Mouse (Mus musculus): ENCODE results near the gene Synrg.
A peak's percentile ranks its signal among the peaks of the same experiment; 100 is the strongest.

The Synrg gene

GRCm38 (mm10) chr11:83981338-83981737 is 17.1 kb downstream of the Synrg start:
- no peak for DNase-seq (ENCODE audit: low read depth, low spot score)

GRCm38 (mm10) chr11:83991701-83992100 is 27.5 kb downstream of the Synrg start:
- DNase-seq (ENCODE audit: low read depth, low spot score): no peak

GRCm38 (mm10) chr11:83993428-83993827 is 29.2 kb downstream of the Synrg start:
- DNase-seq (ENCODE audit: low read depth, low spot score): no peak

- DNase-seq (ENCODE audit: low read depth, low spot score): no peak
Measured at GRCm38 (mm10) chr11:83994481-83994880, 30.3 kb downstream of the Synrg start.

GRCm38 (mm10) chr11:83995535-83995950 is 31.3 kb downstream of the Synrg start:
- DNase-seq (ENCODE audit: low read depth, low spot score): no peak

GRCm38 (mm10) chr11:83997171-83997868 is 33.1 kb downstream of the Synrg start:
- DNase-seq (ENCODE audit: low read depth, low spot score): no peak

GRCm38 (mm10) chr11:83998993-83999392 is 34.8 kb downstream of the Synrg start:
- no peak for DNase-seq (ENCODE audit: low read depth, low spot score)

GRCm38 (mm10) chr11:83999411-83999915 is 35.2 kb downstream of the Synrg start:
- DNase-seq (ENCODE audit: low read depth, low spot score): no peak

- DNase-seq (ENCODE audit: low read depth, low spot score): no peak
Measured at GRCm38 (mm10) chr11:84001257-84001656, 37.0 kb downstream of the Synrg start.

- no peak for DNase-seq (ENCODE audit: low read depth, low spot score)
Measured at GRCm38 (mm10) chr11:84003986-84004385, 39.8 kb downstream of the Synrg start.

GRCm38 (mm10) chr11:84009001-84009400 is 44.8 kb downstream of the Synrg start:
- DNase-seq (ENCODE audit: low read depth, low spot score): no peak

- DNase-seq (ENCODE audit: low read depth, low spot score): no peak
Measured at GRCm38 (mm10) chr11:84010411-84010810, 46.2 kb downstream of the Synrg start.

GRCm38 (mm10) chr11:84011050-84011449 is 46.8 kb downstream of the Synrg start:
- no peak for DNase-seq (ENCODE audit: low read depth, low spot score)

- no peak for DNase-seq (ENCODE audit: low read depth, low spot score)
Measured at GRCm38 (mm10) chr11:84011576-84011975, 47.3 kb downstream of the Synrg start.

- DNase-seq (ENCODE audit: low read depth, low spot score): no peak
Measured at GRCm38 (mm10) chr11:84013105-84013504, 48.9 kb downstream of the Synrg start.

GRCm38 (mm10) chr11:84016147-84016809 is 52.0 kb downstream of the Synrg start:
- DNase-seq (ENCODE audit: low read depth, low spot score): peak; percentile 16

GRCm38 (mm10) chr11:84016810-84017508 is 52.7 kb downstream of the Synrg start:
- DNase-seq (ENCODE audit: low read depth, low spot score): no peak

- DNase-seq (ENCODE audit: low read depth, low spot score): no peak
Measured at GRCm38 (mm10) chr11:84027231-84027630, 63.0 kb downstream of the Synrg start.

GRCm38 (mm10) chr11:84028271-84029028 is 64.2 kb downstream of the Synrg start:
- no peak for DNase-seq (ENCODE audit: low read depth, low spot score)

- peak; percentile 57 for DNase-seq (ENCODE audit: low read depth, low spot score)
Measured at GRCm38 (mm10) chr11:84031971-84032370, 67.7 kb downstream of the Synrg start.

- DNase-seq (ENCODE audit: low read depth, low spot score): no peak
Measured at GRCm38 (mm10) chr11:84032559-84032958, 68.3 kb downstream of the Synrg start.

- no peak for DNase-seq (ENCODE audit: low read depth, low spot score)
Measured at GRCm38 (mm10) chr11:84033671-84034070, 69.4 kb downstream of the Synrg start.
